Mouse (Mus musculus) adipocyte (in vitro differentiated cells): ENCODE measurements around the gene Slc17a7.
"Not testable (repeated sequence)": the region's sequence is repeated elsewhere in the genome, so short reads cannot be mapped to it uniquely, and the experiment has no call there.

Experiments
- DNase-seq: peaks from one replicate; pipeline ENCODE4 v3.0.0-alpha.2; 2016; ENCODE audit warnings: low spot score

Gene Slc17a7

GRCm38 (mm10) chr7:45133446-45134159 is 30.1 kb upstream of the Slc17a7 start:
- DNase-seq: no peak

- no peak for DNase-seq
Measured at GRCm38 (mm10) chr7:45134544-45135026, 29.2 kb upstream of the Slc17a7 start.

GRCm38 (mm10) chr7:45135370-45135769 is 28.4 kb upstream of the Slc17a7 start:
- DNase-seq: no peak

GRCm38 (mm10) chr7:45135993-45136567 is 27.7 kb upstream of the Slc17a7 start, which contains the start of the genes Gm45713 and Flt3l:
TSS of gene Gm45713 (minus strand) at chr7:45136231.
TSS of gene Flt3l (minus strand) at chr7:45136432.
- DNase-seq: peak; percentile 91

GRCm38 (mm10) chr7:45137171-45138006 is 26.4 kb upstream of the Slc17a7 start:
- DNase-seq: no peak

- DNase-seq: peak; percentile 19
Measured at GRCm38 (mm10) chr7:45138403-45138802, 25.3 kb upstream of the Slc17a7 start.

- no peak for DNase-seq
Measured at GRCm38 (mm10) chr7:45139904-45140723, 23.6 kb upstream of the Slc17a7 start.

GRCm38 (mm10) chr7:45141319-45141718 is 22.4 kb upstream of the Slc17a7 start:
- no peak for DNase-seq

- no peak for DNase-seq
Measured at GRCm38 (mm10) chr7:45141914-45142313, 21.8 kb upstream of the Slc17a7 start.

GRCm38 (mm10) chr7:45144368-45145174 is 19.2 kb upstream of the Slc17a7 start:
- DNase-seq: no peak

GRCm38 (mm10) chr7:45145460-45145859 is 18.3 kb upstream of the Slc17a7 start:
- DNase-seq: no peak

- no peak for DNase-seq
Measured at GRCm38 (mm10) chr7:45147267-45147666, 16.5 kb upstream of the Slc17a7 start.

GRCm38 (mm10) chr7:45147899-45148298 is 15.8 kb upstream of the Slc17a7 start:
- DNase-seq: no peak

GRCm38 (mm10) chr7:45148534-45149098 is 15.1 kb upstream of the Slc17a7 start:
- no peak for DNase-seq

- DNase-seq: no peak
Measured at GRCm38 (mm10) chr7:45149545-45149944, 14.2 kb upstream of the Slc17a7 start.

GRCm38 (mm10) chr7:45150321-45150720 is 13.4 kb upstream of the Slc17a7 start:
- DNase-seq: no peak

GRCm38 (mm10) chr7:45151303-45151702 is 12.4 kb upstream of the Slc17a7 start:
- peak; percentile 56 for DNase-seq

- not testable (repeated sequence) for DNase-seq
Measured at GRCm38 (mm10) chr7:45153052-45153451, 10.7 kb upstream of the Slc17a7 start.

- peak; percentile 8 for DNase-seq
Measured at GRCm38 (mm10) chr7:45153586-45153985, 10.2 kb upstream of the Slc17a7 start.
